19 mouse cellular contexts compared by ENCODE assay signal in genomic region chr2:35258590-35258989, GRCm38 (mm10). TPM values are rescaled to one million over a fixed set of nuclear protein-coding genes. Genes with fewer than 3 reads are reported as not detected.
DNase-seq lines count a peak whose midpoint lies in the region; ATAC-seq and TF ChIP-seq lines count a peak whose summit lies in the region.
"Had no signal": no experiment of that assay in that cellular context is flagged by ENCODE, and none has a peak within 500 bp of the region (broad histone marks: within the 10 kb centered on the region; RNA-seq: fewer than 3 reads in every experiment).

No protein-coding gene starts in this region.

- TF ChIP-seq EP300 in lung, postnatal 0 days (IDR thresholded peaks at IDR 0.05): no peak

- no peak for TF ChIP-seq POLR2A in myocyte (IDR thresholded peaks at IDR 0.05; ENCODE audit: insufficient read length, low read depth)

- H3K4me2 ChIP-seq in heart, embryonic 16.5 days (ENCODE audit: low read depth, low read length): peak overlapping the region; percentile 80
- H3K4me2 ChIP-seq in heart, embryonic 11.5 days: no peak overlapping the region; the same call in 1 of the 2 replicates
- H3K4me2 ChIP-seq in embryonic facial prominence, embryonic 14.5 days (ENCODE audit: low read depth, low read length): peak overlapping the region; percentile 92
- peak overlapping the region; percentile 79 for H3K4me2 ChIP-seq in myocyte (ENCODE audit: low read depth)
- no peak overlapping the region for H3K4me2 ChIP-seq in hindbrain, embryonic 16.5 days (ENCODE audit: low read length)
- H3K4me2 ChIP-seq in lung, postnatal 0 days (replicated peaks; ENCODE audit: low read depth, low read length): no peak overlapping the region; the same call in 1 of the 2 replicates
- H3K4me2 ChIP-seq: forebrain, embryonic 13.5 days; liver, embryonic 15.5 days had no signal

- H3K4me3 ChIP-seq in heart, embryonic 16.5 days (ENCODE audit: low read length): no peak overlapping the region; the same call in 1 of the 2 replicates
- H3K4me3 ChIP-seq in heart, embryonic 11.5 days (ENCODE audit: low read depth, low read length): no peak overlapping the region
- H3K4me3 ChIP-seq in embryonic facial prominence, embryonic 14.5 days (ENCODE audit: low read depth, low read length): 0 out of 2 replicates have a peak overlapping the region, but pooled peaks have one; percentile 61
- H3K4me3 ChIP-seq in myocyte: peak overlapping the region; percentile 52
- no peak overlapping the region for H3K4me3 ChIP-seq in hindbrain, embryonic 16.5 days (ENCODE audit: low read length)
- H3K4me3 ChIP-seq in lung, postnatal 0 days (ENCODE audit: low read depth, low read length): no peak overlapping the region
- H3K4me3 ChIP-seq: erythroblast, embryonic 14.5 days; forebrain, embryonic 13.5 days; kidney, embryonic 15.5 days; liver, embryonic 15.5 days had no signal

- DNase-seq in MN1 (ENCODE audit: low spot score): peak; percentile 75
- DNase-seq in embryonic facial prominence, embryonic 14.5 days (ENCODE audit: low spot score): no peak
- no peak for DNase-seq in urinary bladder, adult 18-20 months (ENCODE audit: low spot score in 2 of 2)
- no peak for DNase-seq in lung, postnatal 0 days (ENCODE audit: low spot score)
- DNase-seq: adrenal gland, postnatal 25 days; cerebellum, adult 11-12 months; cerebellum, postnatal 14 days; lung, postnatal 10 days; retina, postnatal 1 day; thymus, adult 18-20 months had no signal

- H3K79me2 ChIP-seq in myocyte (ENCODE audit: control insufficient read depth, insufficient read depth): peaks cover 64% of the 10 kb centered on the region

- H3K4me1 ChIP-seq in heart, embryonic 16.5 days (ENCODE audit: control insufficient read depth, insufficient read depth, low read length): peaks cover 49% of the 10 kb centered on the region
- H3K4me1 ChIP-seq in heart, embryonic 11.5 days (ENCODE audit: control insufficient read depth, insufficient read depth, low read length): peaks cover 30% of the 10 kb centered on the region
- H3K4me1 ChIP-seq in embryonic facial prominence, embryonic 14.5 days (ENCODE audit: control insufficient read depth, insufficient read depth, low read length): peaks cover 52% of the 10 kb centered on the region
- peaks cover 7% of the 10 kb centered on the region for H3K4me1 ChIP-seq in hindbrain, embryonic 16.5 days (ENCODE audit: control insufficient read depth, insufficient read depth, low read depth, low read length)
- peaks cover 10% of the 10 kb centered on the region for H3K4me1 ChIP-seq in lung, postnatal 0 days (ENCODE audit: insufficient read depth, low read depth, low read length)

- no peak for TF ChIP-seq CTCF in lung, postnatal 0 days (IDR thresholded peaks at IDR 0.05)

- ATAC-seq in heart, embryonic 16.5 days (replicated peaks; ENCODE audit: extremely low read depth, insufficient read depth, low FRiP score): no peak
- ATAC-seq in heart, embryonic 11.5 days (replicated peaks; ENCODE audit: insufficient number of reproducible peaks, low FRiP score, low TSS enrichment): no peak
- no peak for ATAC-seq in embryonic facial prominence, embryonic 14.5 days (ENCODE audit: low read depth)
- no peak for ATAC-seq in hindbrain, embryonic 16.5 days
- no peak for ATAC-seq in lung, postnatal 0 days
- ATAC-seq: CD4-positive, CD25-positive, alpha-beta regulatory T cell, adult 4 months; forebrain, embryonic 13.5 days had no signal

- H3K27me3 ChIP-seq in heart, embryonic 16.5 days (ENCODE audit: control insufficient read depth, insufficient read depth, low read length): no peaks in the 10 kb centered on the region
- H3K27me3 ChIP-seq in heart, embryonic 11.5 days (ENCODE audit: control insufficient read depth, insufficient read depth, low read length): 0 out of 2 replicates have a peak, but pooled peaks cover 2% of the 10 kb centered on the region
- H3K27me3 ChIP-seq in embryonic facial prominence, embryonic 14.5 days (replicated peaks; ENCODE audit: control insufficient read depth, insufficient read depth, low read length): no peaks in the 10 kb centered on the region
- H3K27me3 ChIP-seq in myocyte (ENCODE audit: control insufficient read depth, insufficient read depth, insufficient read length): no peaks in the 10 kb centered on the region
- peaks cover 3% of the 10 kb centered on the region; the same call in 1 of the 2 replicates for H3K27me3 ChIP-seq in hindbrain, embryonic 16.5 days (replicated peaks; ENCODE audit: control insufficient read depth, insufficient read depth, low read length)
- no peaks in the 10 kb centered on the region for H3K27me3 ChIP-seq in lung, postnatal 0 days (replicated peaks; ENCODE audit: insufficient read depth, low read length)

- H3K36me3 ChIP-seq in heart, embryonic 16.5 days (ENCODE audit: control insufficient read depth, insufficient read depth): no peaks in the 10 kb centered on the region
- H3K36me3 ChIP-seq in heart, embryonic 11.5 days (ENCODE audit: control insufficient read depth, insufficient read depth, low read length): no peaks in the 10 kb centered on the region
- no peaks in the 10 kb centered on the region for H3K36me3 ChIP-seq in embryonic facial prominence, embryonic 14.5 days (ENCODE audit: control insufficient read depth, insufficient read depth, low read length)
- H3K36me3 ChIP-seq in myocyte (ENCODE audit: control insufficient read depth, insufficient read depth): peaks cover under 1% of the 10 kb centered on the region
- no peaks in the 10 kb centered on the region for H3K36me3 ChIP-seq in hindbrain, embryonic 16.5 days (ENCODE audit: control insufficient read depth, insufficient read depth, low read length)
- H3K36me3 ChIP-seq in lung, postnatal 0 days (ENCODE audit: insufficient read depth, low read length): no peaks in the 10 kb centered on the region
- H3K36me3 ChIP-seq: kidney, embryonic 15.5 days; liver, embryonic 15.5 days had no signal

- H3ac ChIP-seq in myocyte (ENCODE audit: control insufficient read depth, insufficient read length): no peak overlapping the region

- H3K9ac ChIP-seq in heart, embryonic 16.5 days (ENCODE audit: low read length): peak overlapping the region; percentile 49
- H3K9ac ChIP-seq in heart, embryonic 11.5 days (ENCODE audit: low read depth, low read length): no peak overlapping the region
- H3K9ac ChIP-seq in embryonic facial prominence, embryonic 14.5 days (ENCODE audit: low read depth, low read length): no peak overlapping the region
- no peak overlapping the region for H3K9ac ChIP-seq in hindbrain, embryonic 16.5 days (ENCODE audit: low read depth, low read length)
- no peak overlapping the region for H3K9ac ChIP-seq in lung, postnatal 0 days (replicated peaks; ENCODE audit: low read depth)
- H3K9ac ChIP-seq: forebrain, embryonic 13.5 days; kidney, embryonic 15.5 days; liver, embryonic 15.5 days had no signal

- no peaks in the 10 kb centered on the region for H3K9me3 ChIP-seq in heart, embryonic 16.5 days (replicated peaks; ENCODE audit: control insufficient read depth, low read length)
- H3K9me3 ChIP-seq in heart, embryonic 11.5 days (replicated peaks; ENCODE audit: control insufficient read depth, low read length): no peaks in the 10 kb centered on the region
- H3K9me3 ChIP-seq in embryonic facial prominence, embryonic 14.5 days (ENCODE audit: control insufficient read depth, low read length): no peaks in the 10 kb centered on the region
- H3K9me3 ChIP-seq in hindbrain, embryonic 16.5 days (ENCODE audit: control insufficient read depth, low read length): no peaks in the 10 kb centered on the region
- no peaks in the 10 kb centered on the region for H3K9me3 ChIP-seq in lung, postnatal 0 days (ENCODE audit: low read length)
- H3K9me3 ChIP-seq: forebrain, embryonic 13.5 days; kidney, embryonic 15.5 days; liver, embryonic 15.5 days had no signal

- WGBS in heart, embryonic 16.5 days: 57% methylated on average over 4 of the region's 4 CpGs
- 76% methylated on average over 4 of the region's 4 CpGs for WGBS in heart, embryonic 11.5 days (ENCODE audit: insufficient replicate concordance)
- 81% methylated on average over 4 of the region's 4 CpGs for WGBS in embryonic facial prominence, embryonic 14.5 days
- WGBS in hindbrain, embryonic 16.5 days: 91% methylated on average over 4 of the region's 4 CpGs
- WGBS in lung, postnatal 0 days: 69% methylated on average over 4 of the region's 4 CpGs

- peak overlapping the region; percentile 96 for H3K27ac ChIP-seq in heart, embryonic 16.5 days (ENCODE audit: low read length)
- no peak overlapping the region; the same call in 1 of the 2 replicates for H3K27ac ChIP-seq in heart, embryonic 11.5 days (ENCODE audit: low read depth, low read length)
- H3K27ac ChIP-seq in embryonic facial prominence, embryonic 14.5 days (replicated peaks; ENCODE audit: low read depth, low read length): peak overlapping the region; percentile 76
- no peak overlapping the region for H3K27ac ChIP-seq in hindbrain, embryonic 16.5 days (ENCODE audit: low read depth, low read length)
- H3K27ac ChIP-seq in lung, postnatal 0 days (ENCODE audit: low read length): no peak overlapping the region
- H3K27ac ChIP-seq: forebrain, embryonic 13.5 days; liver, embryonic 15.5 days had no signal

TF ChIP-seq in myocyte, 11 proteins besides CTCF, POLR2A, EP300 and RAD21:
- TF ChIP-seq TCF12 (IDR thresholded peaks at IDR 0.05; ENCODE audit: insufficient read depth, poor library complexity, severe bottlenecking): no peak
TF ChIP-seq in myocyte: peak in this region for 0.

RNA-seq across cellular contexts. Expression of gene Gsn, which starts 2.4 kb away (rescaled TPM):
- polyA plus RNA-seq in heart, embryonic 16.5 days (2015; fragmentation: Nextera tagmentation; extraction: Ambion mirVana): 348 and 376 TPM in 2 replicates
- polyA plus RNA-seq in heart, embryonic 11.5 days (2014; fragmentation: Nextera tagmentation; extraction: Ambion mirVana): 116 and 132 TPM in 2 replicates
- polyA plus RNA-seq in embryonic facial prominence, embryonic 14.5 days (2014; fragmentation: Nextera tagmentation; extraction: Ambion mirVana): 359 and 397 TPM in 2 replicates
- 282 TPM for polyA plus RNA-seq in myocyte (2012; fragmentation: generic; extraction: Trizol)
- 31.6 and 36.7 TPM in 2 replicates for polyA plus RNA-seq in hindbrain, embryonic 16.5 days (2015; fragmentation: Nextera tagmentation; extraction: Ambion mirVana)
- 956 and 1,007 TPM in 2 replicates for polyA plus RNA-seq in lung, postnatal 0 days (2015; fragmentation: Nextera tagmentation; extraction: Ambion mirVana)

RNA-seq across cellular contexts. Expression of gene Rab14, which starts 57.7 kb away (rescaled TPM):
- 256 and 284 TPM in 2 replicates for polyA plus RNA-seq in heart, embryonic 16.5 days (2015; fragmentation: Nextera tagmentation; extraction: Ambion mirVana)
- polyA plus RNA-seq in heart, embryonic 11.5 days (2014; fragmentation: Nextera tagmentation; extraction: Ambion mirVana): 212 and 239 TPM in 2 replicates
- polyA plus RNA-seq in embryonic facial prominence, embryonic 14.5 days (2014; fragmentation: Nextera tagmentation; extraction: Ambion mirVana): 278 and 298 TPM in 2 replicates
- polyA plus RNA-seq in myocyte (2012; fragmentation: generic; extraction: Trizol): 102 TPM
- polyA plus RNA-seq in hindbrain, embryonic 16.5 days (2015; fragmentation: Nextera tagmentation; extraction: Ambion mirVana): 426 and 462 TPM in 2 replicates
- polyA plus RNA-seq in lung, postnatal 0 days (2015; fragmentation: Nextera tagmentation; extraction: Ambion mirVana): 434 and 473 TPM in 2 replicates

Comparison
In these comparisons a context has a peak if more than half of its experiments do, and no peak if none do; other contexts are left out.
1. H3K27ac ChIP-seq: peak in heart, embryonic 16.5 days (single experiment) and embryonic facial prominence, embryonic 14.5 days (single experiment); none in heart, embryonic 11.5 days (single experiment), hindbrain, embryonic 16.5 days (single experiment) and lung, postnatal 0 days (single experiment).
2. H3K4me2 ChIP-seq: peak in heart, embryonic 16.5 days (single experiment), embryonic facial prominence, embryonic 14.5 days (single experiment) and myocyte (single experiment); none in heart, embryonic 11.5 days (single experiment), hindbrain, embryonic 16.5 days (single experiment) and lung, postnatal 0 days (single experiment).
3. H3K4me3 ChIP-seq: peak in embryonic facial prominence, embryonic 14.5 days (single experiment) and myocyte (single experiment); none in heart, embryonic 16.5 days (single experiment), heart, embryonic 11.5 days (single experiment), hindbrain, embryonic 16.5 days (single experiment) and lung, postnatal 0 days (single experiment).